Mouse (Mus musculus) adrenal gland, postnatal 4 days (tissue): ENCODE data around the gene Syt1. TPM values are rescaled to one million over a fixed set of nuclear protein-coding genes. Genes with fewer than 3 reads are reported as not detected.

Experiments used
- DNase-seq, 2 experiments: peaks; one replicate each; pipeline ENCODE4 v3.0.0; 2021 to 2022; ENCODE audit warnings: low spot score in 2 of 2, mixed read lengths in 2 of 2
- total RNA-seq, 2 experiments: library from RNA; stranded (reverse); gene quantifications; 2 replicates each; pipeline ENCODE4 v1.2.3; 2021

Gene Syt1
- total RNA-seq, 2 experiments from 2014 or later = 24.9 to 30.7 TPM

GRCm38 (mm10) chr10:108652831-108653230 is 358.0 kb downstream of the Syt1 start:
- DNase-seq = no peak

- no peak for DNase-seq
These were observed 358.7 kb downstream of the Syt1 start for GRCm38 (mm10) chr10:108652066-108652465.

GRCm38 (mm10) chr10:108649174-108649573 is 361.6 kb downstream of the Syt1 start:
- DNase-seq = no peak

GRCm38 (mm10) chr10:108643915-108644314 is 366.9 kb downstream of the Syt1 start:
- DNase-seq = no peak

- DNase-seq = no peak
These were observed 372.7 kb downstream of the Syt1 start for GRCm38 (mm10) chr10:108638095-108638494.

- DNase-seq = no peak
These were observed 374.7 kb downstream of the Syt1 start for GRCm38 (mm10) chr10:108636086-108636485.

- DNase-seq = no peak
These were observed 375.2 kb downstream of the Syt1 start for GRCm38 (mm10) chr10:108635616-108636015.

- no peak for DNase-seq
These were observed 379.9 kb downstream of the Syt1 start for GRCm38 (mm10) chr10:108630841-108631240.

- no peak for DNase-seq
These were observed 384.4 kb downstream of the Syt1 start for GRCm38 (mm10) chr10:108626404-108626803.

GRCm38 (mm10) chr10:108623002-108623401 is 387.8 kb downstream of the Syt1 start:
- DNase-seq = no peak

- DNase-seq = no peak
These were observed 390.9 kb downstream of the Syt1 start for GRCm38 (mm10) chr10:108619861-108620260.

- no peak for DNase-seq
These were observed 391.6 kb downstream of the Syt1 start for GRCm38 (mm10) chr10:108619217-108619616.

- no peak for DNase-seq
These were observed 400.6 kb downstream of the Syt1 start for GRCm38 (mm10) chr10:108610057-108610644.

- DNase-seq = no peak
These were observed 408.9 kb downstream of the Syt1 start for GRCm38 (mm10) chr10:108601672-108602412.

- no peak for DNase-seq
These were observed 410.1 kb downstream of the Syt1 start for GRCm38 (mm10) chr10:108600693-108601092.

GRCm38 (mm10) chr10:108597385-108597784 is 413.4 kb downstream of the Syt1 start:
- no peak for DNase-seq

GRCm38 (mm10) chr10:108596162-108596927 is 414.4 kb downstream of the Syt1 start:
- no peak for DNase-seq

GRCm38 (mm10) chr10:108589355-108589754 is 421.4 kb downstream of the Syt1 start:
- no peak for DNase-seq

GRCm38 (mm10) chr10:108588924-108589323 is 421.9 kb downstream of the Syt1 start:
- no peak for DNase-seq

GRCm38 (mm10) chr10:108583694-108584093 is 427.1 kb downstream of the Syt1 start:
- no peak for DNase-seq

- no peak for DNase-seq
These were observed 428.4 kb downstream of the Syt1 start for GRCm38 (mm10) chr10:108582397-108582730.
